Mouse (Mus musculus) spleen, adult 12 weeks (tissue): Measurements from ENCODE around the gene Rspo3.

Experiments used
- DNase-seq: peaks from one replicate; pipeline ENCODE4 v3.0.0; 2022; ENCODE audit warnings: low spot score

Gene Rspo3

DNA sequence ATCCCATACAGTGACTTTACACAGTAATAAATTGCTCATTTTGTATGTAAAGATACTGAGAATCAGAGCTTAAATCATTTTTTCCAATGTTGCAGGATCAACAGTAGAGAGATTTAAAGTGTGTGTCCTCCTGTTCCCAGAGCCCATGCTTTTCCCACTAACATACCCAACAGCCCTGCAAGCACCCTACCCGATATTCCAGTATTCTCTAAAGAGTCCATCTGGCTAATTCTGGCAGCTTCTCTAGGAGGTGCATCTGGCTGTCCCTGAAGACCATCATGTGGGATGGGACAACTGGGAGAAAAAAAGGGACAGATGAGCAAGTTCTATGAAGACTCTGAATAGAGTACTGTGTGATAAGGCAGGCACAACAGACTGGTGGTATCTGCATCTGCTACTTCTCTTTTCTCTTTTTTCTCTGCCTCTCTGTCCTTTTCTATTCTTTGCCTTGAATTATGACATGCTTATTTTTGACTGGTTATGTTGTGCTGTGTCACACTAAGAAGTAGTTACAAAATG lies 102.7 kb downstream of the Rspo3 start:
- no peak for DNase-seq

DNA sequence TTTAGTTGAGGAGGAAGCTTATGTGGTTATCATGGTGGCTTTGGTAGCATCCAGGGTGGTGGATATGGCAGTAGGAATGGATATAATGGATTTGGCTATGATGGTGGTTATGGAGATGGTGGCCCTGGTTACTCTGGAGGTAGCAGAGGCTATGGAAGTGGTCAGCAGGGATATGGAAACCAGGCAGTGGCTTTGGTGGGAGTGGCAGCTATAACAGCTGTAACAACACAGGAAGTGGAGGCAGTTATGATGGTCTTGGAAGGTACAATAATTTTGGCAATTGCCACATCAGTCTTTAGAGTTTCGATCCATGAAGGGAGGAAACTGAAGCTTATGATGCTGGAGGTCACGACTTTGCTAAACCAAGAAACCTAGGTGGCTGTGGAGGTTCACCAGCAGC lies 109.0 kb downstream of the Rspo3 start:
- DNase-seq: no peak

DNA sequence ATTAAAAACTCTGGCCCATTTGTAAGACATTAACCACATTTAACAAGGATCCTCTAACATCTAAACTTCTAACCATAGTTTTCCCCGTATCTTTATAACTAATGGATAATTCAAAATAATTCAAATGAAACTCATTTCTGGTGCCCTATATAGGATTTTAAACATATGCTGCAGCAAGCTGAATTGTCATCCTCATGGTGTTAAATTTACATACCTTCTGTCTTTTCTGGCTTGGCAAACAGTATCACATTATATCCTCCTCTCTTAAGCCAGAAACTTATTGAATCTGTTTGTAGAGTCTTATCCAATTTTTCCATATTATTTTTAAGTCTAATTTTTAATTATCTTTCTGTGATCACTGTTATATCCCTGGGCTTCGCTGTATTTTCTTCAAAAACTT lies 111.1 kb downstream of the Rspo3 start:
- no peak for DNase-seq

DNA sequence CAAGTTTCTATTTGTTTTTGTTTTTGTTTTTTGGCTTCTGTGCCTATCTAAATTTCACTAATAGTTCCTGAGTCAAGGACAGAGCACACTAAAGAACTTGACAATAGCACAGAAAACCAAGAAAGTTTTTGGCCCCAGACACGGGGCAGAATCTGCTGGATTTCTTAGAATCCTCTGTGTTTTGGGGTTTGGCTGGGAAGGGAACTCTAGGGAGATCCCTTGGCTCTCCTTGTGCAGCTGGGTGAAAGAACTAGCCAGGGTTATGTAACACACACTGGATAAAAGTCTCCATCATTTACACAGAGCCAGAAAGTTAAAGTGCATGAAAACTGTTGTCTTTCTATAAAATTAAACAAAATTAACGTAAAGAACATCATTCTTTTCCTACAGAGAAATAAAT lies 121.3 kb downstream of the Rspo3 start:
- no peak for DNase-seq

DNA sequence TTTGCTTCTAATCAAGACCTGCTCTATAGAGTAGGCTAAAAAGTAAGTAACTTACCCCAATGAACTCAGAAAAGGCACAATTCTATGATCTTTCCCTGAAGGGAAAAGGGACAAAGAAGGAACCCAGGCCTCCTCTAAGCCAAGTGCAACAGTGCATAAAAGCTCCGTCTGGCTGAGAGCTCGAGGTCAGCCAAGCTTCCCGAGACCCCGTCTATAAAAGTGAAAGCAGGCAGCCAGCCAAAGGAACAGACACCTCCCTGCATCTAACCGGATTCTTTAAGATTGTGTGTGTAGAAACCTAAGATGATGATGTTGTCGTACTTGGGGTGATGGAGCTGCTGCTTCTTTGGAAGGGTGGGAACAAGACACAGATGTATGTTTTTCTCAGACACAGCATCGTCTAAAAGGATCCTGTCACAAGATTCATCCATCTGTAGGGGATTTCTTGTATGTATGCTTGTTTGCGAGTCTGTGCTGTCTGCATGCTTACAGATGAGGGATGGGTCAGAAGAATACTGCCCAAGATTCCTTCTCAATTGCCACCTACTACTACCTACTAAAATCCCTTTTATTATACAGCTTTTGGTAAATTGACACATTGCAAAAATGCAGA lies 132.9 kb downstream of the Rspo3 start:
- DNase-seq: no peak
